Mouse (Mus musculus): ENCODE results near the gene Sfrp2. TPM values are rescaled to one million over a fixed set of nuclear protein-coding genes. Genes with fewer than 3 reads are reported as not detected.

Gene Sfrp2
- polyA plus RNA-seq, 1 experiment: 49.9 TPM

DNA sequence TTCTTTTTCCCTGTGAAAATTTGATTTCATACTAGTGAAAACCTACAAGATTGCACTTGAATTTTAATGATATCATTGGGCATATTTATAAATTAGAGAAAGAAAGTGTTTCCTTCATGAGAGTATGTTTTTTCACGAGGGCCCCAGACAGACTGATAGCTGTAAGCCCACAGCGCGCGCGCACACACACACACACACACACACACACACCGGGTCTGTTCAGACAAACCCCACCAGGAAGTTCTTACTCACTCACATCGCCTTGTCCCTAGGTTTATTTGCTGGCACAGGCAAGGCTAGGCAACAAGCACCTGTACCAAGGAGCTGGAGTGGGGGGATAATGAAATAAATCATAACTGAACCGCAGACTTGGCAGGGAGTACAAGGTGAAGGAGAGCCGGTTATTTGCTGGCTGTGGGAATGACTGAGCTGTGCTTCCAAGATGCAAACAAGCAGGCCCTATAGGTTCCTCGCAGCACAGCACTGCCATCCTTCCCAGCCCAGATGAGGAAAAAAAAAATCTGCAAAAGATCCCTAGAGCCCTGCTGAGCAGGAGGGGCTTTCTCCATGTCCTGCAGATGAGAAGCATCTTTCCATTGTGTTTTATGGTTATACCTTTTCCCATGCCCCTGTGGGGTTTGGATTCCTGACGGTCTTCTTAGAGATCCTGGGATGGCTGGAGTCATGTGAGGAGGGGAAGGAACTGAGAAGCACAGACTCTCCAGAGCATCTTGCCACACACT lies 2.3 kb downstream of the Sfrp2 start:
- Histone ChIP-seq H3K27ac (ENCODE audit: insufficient read depth, low read length) (no peak overlapping the region), H3K4me3 (ENCODE audit: insufficient read depth, low read length) (no peak overlapping the region), H3K4me1 (ENCODE audit: control insufficient read depth, insufficient read depth, low read length) (no peaks in the 10 kb centered on the region)
- no peak for TF ChIP-seq CTCF (IDR thresholded peaks at IDR 0.05; ENCODE audit: borderline replicate concordance, insufficient read depth, low read length)
- TF ChIP-seq POLR2A (IDR thresholded peaks at IDR 0.05; ENCODE audit: low read depth, low read length): no peak

DNA sequence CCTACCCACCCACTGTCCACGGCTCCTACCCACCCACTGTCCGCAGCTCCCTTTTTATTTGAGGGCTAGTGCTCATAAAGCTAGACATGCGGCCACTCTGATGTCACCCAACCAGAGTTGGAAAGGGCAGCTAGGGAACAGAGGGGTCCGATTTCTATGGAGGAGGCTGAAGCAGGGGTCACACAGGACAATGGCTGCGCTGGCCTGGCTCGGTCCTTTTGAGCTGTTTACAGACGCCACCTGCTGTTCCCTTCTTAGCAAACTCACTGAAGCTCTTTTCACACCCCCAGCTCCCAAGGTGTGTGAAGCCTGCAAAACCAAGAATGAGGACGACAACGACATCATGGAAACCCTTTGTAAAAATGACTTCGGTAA lies 2.9 kb downstream of the Sfrp2 start:
- Histone ChIP-seq H3K4me3 (ENCODE audit: insufficient read depth, low read length) (no peak overlapping the region), H3K27ac (ENCODE audit: insufficient read depth, low read length) (no peak overlapping the region), H3K4me1 (ENCODE audit: control insufficient read depth, insufficient read depth, low read length) (no peaks in the 10 kb centered on the region)
- TF ChIP-seq POLR2A (IDR thresholded peaks at IDR 0.05; ENCODE audit: low read depth, low read length) (no peak), CTCF (IDR thresholded peaks at IDR 0.05; ENCODE audit: borderline replicate concordance, insufficient read depth, low read length) (no peak)

DNA sequence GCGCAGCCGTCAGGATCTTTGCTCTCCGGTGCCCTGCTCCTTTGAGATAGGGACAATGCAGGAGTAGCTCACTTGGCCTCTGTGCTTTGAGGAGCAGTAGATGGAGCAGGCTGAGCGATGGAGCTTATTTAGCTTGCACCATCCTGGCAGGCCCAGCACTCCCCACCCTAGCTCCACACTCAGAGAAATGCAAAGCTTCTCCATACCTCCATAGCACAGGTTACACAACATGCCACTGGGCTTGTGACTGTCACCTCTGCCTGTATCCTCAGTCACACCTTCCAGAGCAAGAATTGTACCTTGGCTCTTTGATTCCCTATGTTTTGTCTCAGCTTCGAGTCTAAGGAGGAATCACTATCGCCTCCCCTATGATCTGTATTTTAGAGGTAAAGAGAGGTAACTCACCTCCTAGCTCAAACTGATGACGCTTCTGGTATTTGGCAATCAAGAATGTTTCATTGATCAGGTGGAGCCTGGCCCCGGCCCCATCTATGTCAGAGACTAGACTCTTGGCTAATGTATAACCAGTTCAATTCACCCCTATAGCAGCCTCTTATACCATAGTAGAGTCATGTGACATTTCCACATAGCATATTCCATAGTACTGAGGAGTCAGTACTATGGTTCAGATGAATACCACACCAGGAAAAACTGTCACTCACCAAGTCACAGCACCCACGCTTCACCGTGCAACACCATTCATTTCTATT lies 5.2 kb downstream of the Sfrp2 start:
- TF ChIP-seq POLR2A (IDR thresholded peaks at IDR 0.05; ENCODE audit: low read depth, low read length) (no peak), CTCF (IDR thresholded peaks at IDR 0.05; ENCODE audit: borderline replicate concordance, insufficient read depth, low read length) (no peak)
- H3K4me3 ChIP-seq (ENCODE audit: insufficient read depth, low read length): no peak overlapping the region
- no peak overlapping the region for H3K27ac ChIP-seq (ENCODE audit: insufficient read depth, low read length)
- no peaks in the 10 kb centered on the region for H3K4me1 ChIP-seq (ENCODE audit: control insufficient read depth, insufficient read depth, low read length)

DNA sequence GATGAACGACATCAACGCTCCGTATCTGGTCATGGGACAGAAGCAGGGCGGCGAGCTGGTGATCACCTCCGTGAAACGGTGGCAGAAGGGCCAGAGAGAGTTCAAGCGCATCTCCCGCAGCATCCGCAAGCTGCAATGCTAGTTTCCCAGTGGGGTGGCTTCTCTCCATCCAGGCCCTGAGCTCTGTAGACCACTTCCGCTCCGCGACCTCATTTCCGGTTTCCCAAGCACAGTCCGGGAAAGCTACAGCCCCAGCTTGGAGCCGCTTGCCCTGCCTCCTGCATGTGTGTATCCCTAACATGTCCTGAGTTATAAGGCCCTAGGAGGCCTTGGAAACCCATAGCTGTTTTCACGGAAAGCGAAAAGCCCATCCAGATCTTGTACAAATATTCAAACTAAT lies 7.2 kb downstream of the Sfrp2 start:
- TF ChIP-seq CTCF (IDR thresholded peaks at IDR 0.05; ENCODE audit: borderline replicate concordance, insufficient read depth, low read length): no peak
- TF ChIP-seq POLR2A (IDR thresholded peaks at IDR 0.05; ENCODE audit: low read depth, low read length): no peak
- Histone ChIP-seq H3K4me3 (ENCODE audit: insufficient read depth, low read length) (no peak overlapping the region), H3K27ac (ENCODE audit: insufficient read depth, low read length) (no peak overlapping the region), H3K4me1 (ENCODE audit: control insufficient read depth, insufficient read depth, low read length) (no peaks in the 10 kb centered on the region)

DNA sequence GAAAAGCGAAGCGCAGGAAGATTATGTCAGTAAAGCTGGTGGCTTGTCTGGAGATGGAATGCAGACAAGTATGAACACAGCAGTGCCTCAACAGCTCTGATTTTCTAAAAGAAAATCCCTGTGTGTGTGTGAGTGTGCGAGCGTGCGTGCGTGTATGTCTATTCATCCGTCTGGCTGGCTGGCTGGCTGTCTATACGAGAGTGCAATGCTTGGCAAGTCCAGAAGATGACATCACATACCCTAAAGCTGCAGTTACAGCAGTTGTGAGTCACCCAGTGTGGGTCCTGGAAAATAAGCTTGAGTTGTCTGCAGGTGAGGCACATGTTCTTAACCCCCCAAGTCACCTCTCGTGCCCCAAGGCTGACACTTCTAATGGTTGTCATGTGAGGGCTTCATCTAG lies 9.3 kb downstream of the Sfrp2 start:
- Histone ChIP-seq H3K4me3 (ENCODE audit: insufficient read depth, low read length) (no peak overlapping the region), H3K4me1 (ENCODE audit: control insufficient read depth, insufficient read depth, low read length) (no peaks in the 10 kb centered on the region), H3K27ac (ENCODE audit: insufficient read depth, low read length) (no peak overlapping the region)
- TF ChIP-seq CTCF (IDR thresholded peaks at IDR 0.05; ENCODE audit: borderline replicate concordance, insufficient read depth, low read length): no peak
- no peak for TF ChIP-seq POLR2A (IDR thresholded peaks at IDR 0.05; ENCODE audit: low read depth, low read length)

DNA sequence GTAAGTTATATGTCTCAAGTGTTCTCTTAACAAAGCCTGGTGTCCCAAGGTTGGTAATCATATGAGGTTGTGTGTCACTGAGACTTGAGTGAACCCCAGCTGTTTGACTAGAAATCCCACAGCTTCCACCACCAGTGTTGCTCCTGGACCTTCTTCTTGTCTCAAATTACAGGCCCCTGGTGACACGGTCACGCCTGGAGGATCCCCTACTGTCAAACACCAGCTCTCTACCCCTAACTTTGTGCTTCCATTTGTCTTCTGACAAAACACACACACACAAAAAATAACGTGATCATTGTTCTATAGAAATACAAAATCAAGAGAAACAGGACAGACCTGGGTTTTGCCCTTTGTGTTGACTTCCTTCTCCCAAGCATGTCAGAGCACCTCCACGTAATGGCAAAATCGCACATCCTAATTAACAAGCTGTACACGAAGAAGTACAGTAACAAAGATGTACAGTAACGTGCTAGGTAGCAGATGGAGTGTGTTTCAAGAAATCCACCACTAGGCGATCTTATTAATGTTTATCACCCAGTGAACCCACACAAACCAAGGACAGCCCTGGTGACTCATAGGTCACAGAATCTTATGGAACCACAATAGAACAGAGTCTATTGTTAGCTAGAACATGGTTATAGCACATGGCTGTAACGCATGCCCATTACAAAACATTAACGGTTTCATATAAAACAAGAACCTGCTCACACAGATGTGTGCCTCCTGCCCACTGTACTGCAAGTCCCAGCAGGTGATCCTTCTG lies 15.5 kb downstream of the Sfrp2 start:
- TF ChIP-seq CTCF (IDR thresholded peaks at IDR 0.05; ENCODE audit: borderline replicate concordance, insufficient read depth, low read length) (no peak), POLR2A (IDR thresholded peaks at IDR 0.05; ENCODE audit: low read depth, low read length) (no peak)
- Histone ChIP-seq H3K4me1 (ENCODE audit: control insufficient read depth, insufficient read depth, low read length) (no peaks in the 10 kb centered on the region), H3K27ac (ENCODE audit: insufficient read depth, low read length) (no peak overlapping the region), H3K4me3 (ENCODE audit: insufficient read depth, low read length) (no peak overlapping the region)

DNA sequence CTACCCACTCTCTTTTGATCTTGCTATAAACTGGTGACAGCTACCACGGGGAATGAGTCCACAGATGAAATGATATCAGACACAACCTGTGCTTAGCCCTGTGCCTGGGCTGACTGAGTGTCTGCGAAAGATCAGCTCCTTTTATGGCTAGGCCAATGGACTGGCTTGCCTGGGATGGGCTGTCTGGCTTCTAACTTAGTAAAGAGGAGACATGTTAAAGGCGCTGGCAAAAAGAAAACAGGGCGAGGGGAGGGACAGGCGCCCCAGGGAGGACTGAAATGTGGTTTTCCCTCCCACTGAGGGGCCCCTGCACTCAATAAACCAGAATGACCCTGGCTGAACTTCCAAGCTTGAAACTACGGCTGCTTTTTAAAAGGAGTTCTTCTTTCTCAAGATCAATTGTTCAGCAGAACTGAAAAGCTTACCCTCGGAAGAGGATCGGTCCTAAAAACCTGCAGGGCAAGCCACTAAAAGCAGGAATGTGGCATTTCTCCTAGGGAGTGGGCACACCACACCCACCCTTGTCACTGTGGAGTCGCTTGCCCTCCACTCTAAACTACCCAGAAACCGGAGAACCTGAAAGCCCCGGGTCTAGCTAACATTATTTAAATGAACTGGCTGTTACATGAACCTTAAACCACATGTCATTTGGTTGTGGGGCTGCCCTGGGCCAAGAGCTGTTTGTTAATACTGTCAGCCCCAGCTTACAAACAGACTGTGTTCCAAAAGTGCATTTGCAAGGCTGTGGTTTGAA lies 17.8 kb downstream of the Sfrp2 start:
- H3K4me1 ChIP-seq (ENCODE audit: control insufficient read depth, insufficient read depth, low read length): no peaks in the 10 kb centered on the region
- no peak overlapping the region for H3K27ac ChIP-seq (ENCODE audit: insufficient read depth, low read length)
- no peak for TF ChIP-seq CTCF (IDR thresholded peaks at IDR 0.05; ENCODE audit: borderline replicate concordance, insufficient read depth, low read length)
- TF ChIP-seq POLR2A (IDR thresholded peaks at IDR 0.05; ENCODE audit: low read depth, low read length): no peak
- no peak overlapping the region for H3K4me3 ChIP-seq (ENCODE audit: insufficient read depth, low read length)

DNA sequence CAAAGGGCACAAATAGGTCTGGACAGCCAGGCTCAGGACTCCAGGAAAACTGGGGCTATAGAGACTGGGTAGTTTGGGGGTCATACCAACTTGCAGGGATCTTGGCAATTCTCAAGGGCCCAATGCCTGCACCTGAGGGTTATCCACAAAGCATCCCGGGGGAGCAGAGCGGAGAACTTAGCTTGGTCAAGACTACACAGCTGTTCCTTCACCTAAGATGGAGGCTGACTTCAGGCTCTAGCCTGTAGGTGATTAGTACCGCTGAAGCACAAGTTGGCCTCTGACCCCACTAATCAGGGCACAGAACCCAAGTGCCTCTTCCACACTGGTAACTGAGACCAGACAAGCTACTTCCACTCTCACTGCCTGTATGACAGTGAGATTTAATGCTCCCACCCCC lies 18.6 kb downstream of the Sfrp2 start:
- TF ChIP-seq CTCF (IDR thresholded peaks at IDR 0.05; ENCODE audit: borderline replicate concordance, insufficient read depth, low read length) (no peak), POLR2A (IDR thresholded peaks at IDR 0.05; ENCODE audit: low read depth, low read length) (no peak)
- H3K27ac ChIP-seq (ENCODE audit: insufficient read depth, low read length): no peak overlapping the region
- no peak overlapping the region for H3K4me3 ChIP-seq (ENCODE audit: insufficient read depth, low read length)
- H3K4me1 ChIP-seq (ENCODE audit: control insufficient read depth, insufficient read depth, low read length): no peaks in the 10 kb centered on the region

DNA sequence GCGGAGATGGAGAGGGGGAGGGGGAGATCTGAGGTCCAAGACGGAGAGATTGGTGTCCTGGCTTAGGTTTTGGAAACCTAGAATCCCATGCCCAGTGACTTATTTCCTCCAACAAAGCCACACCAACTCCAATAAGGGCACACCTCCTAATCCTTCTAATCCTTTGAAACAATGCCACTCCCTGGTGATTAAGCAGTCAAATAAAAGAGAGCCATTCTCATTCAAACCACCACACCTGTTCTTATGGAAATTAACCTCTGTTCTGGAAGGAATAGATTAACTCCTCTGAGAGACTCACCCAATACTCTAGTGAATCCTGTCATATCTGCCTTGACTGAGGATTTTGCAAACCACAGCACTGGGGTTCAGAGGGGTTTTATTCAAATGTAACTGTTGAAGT lies 21.0 kb downstream of the Sfrp2 start:
- Histone ChIP-seq H3K4me1 (ENCODE audit: control insufficient read depth, insufficient read depth, low read length) (no peaks in the 10 kb centered on the region), H3K27ac (ENCODE audit: insufficient read depth, low read length) (no peak overlapping the region), H3K4me3 (ENCODE audit: insufficient read depth, low read length) (no peak overlapping the region)
- TF ChIP-seq POLR2A (IDR thresholded peaks at IDR 0.05; ENCODE audit: low read depth, low read length): no peak
- TF ChIP-seq CTCF (IDR thresholded peaks at IDR 0.05; ENCODE audit: borderline replicate concordance, insufficient read depth, low read length): no peak

All from embryonic fibroblast, embryonic 13.5 days (primary cell).